Mouse (Mus musculus) intestine, embryonic 14.5 days (tissue): ENCODE results near the gene Abhd17a. TPM values are rescaled to one million over a fixed set of nuclear protein-coding genes. Genes with fewer than 3 reads are reported as not detected.

Source experiments
- ATAC-seq: fragments of 200-750 bp; cut with Nextera tagmentation; replicated peaks from 2 replicates; pipeline ENCODE4 v1.8.0; 2017; ENCODE audit warnings: low read depth, moderate number of reproducible peaks, moderate TSS enrichment, moderate library complexity; ENCODE audit not compliant: low FRiP score, low TSS enrichment
- DNase-seq: peaks from one replicate; pipeline ENCODE4 v3.0.0-alpha.2; 2018; ENCODE audit warnings: low spot score
- H3K27ac ChIP-seq: fragments of 300-500 bp; sonication (generic); 2 replicates; pipeline ENCODE4 v1.5.1; 2014; ENCODE audit warnings: low read depth, mild to moderate bottlenecking, control low read depth
- H3K27me3 ChIP-seq: fragments of 300-500 bp; sonication (generic); replicated peaks from 2 replicates; pipeline ENCODE4 v1.6.1; 2014; ENCODE audit warnings: low read length, control low read depth; ENCODE audit not compliant: control insufficient read depth, insufficient read depth
- H3K36me3 ChIP-seq: fragments of 300-500 bp; sonication (generic); 2 replicates; pipeline ENCODE4 v1.6.1; 2014; ENCODE audit warnings: low read length, control low read depth; ENCODE audit not compliant: control insufficient read depth, insufficient read depth
- H3K4me1 ChIP-seq: fragments of 300-500 bp; sonication (generic); replicated peaks from 2 replicates; pipeline ENCODE4 v1.6.1; 2014; ENCODE audit warnings: low read length, control low read depth, mixed read lengths; ENCODE audit not compliant: control insufficient read depth, insufficient read depth
- H3K4me2 ChIP-seq: fragments of 300-500 bp; sonication (generic); 2 replicates; pipeline ENCODE4 v1.6.1; 2014; ENCODE audit warnings: low read length
- H3K4me3 ChIP-seq: fragments of 300-500 bp; sonication (generic); 2 replicates; pipeline ENCODE4 v1.5.1; 2014; ENCODE audit warnings: low read depth, low read length, control low read depth, mixed read lengths
- H3K9ac ChIP-seq: fragments of 300-500 bp; sonication (generic); 2 replicates; pipeline ENCODE4 v1.6.1; 2014; ENCODE audit warnings: mild to moderate bottlenecking, low read length
- H3K9me3 ChIP-seq: fragments of 300-500 bp; sonication (generic); 2 replicates; pipeline ENCODE4 v1.6.1; 2016; ENCODE audit warnings: low read length, control low read depth; ENCODE audit not compliant: control insufficient read depth
- WGBS: fragments of 180-500 bp; shearing (Covaris S2); extraction: QIAGEN DNeasy Blood & Tissue Kit; methylation state at CpG from one replicate; pipeline ENCODE4 v1.1.7; 2014; 5-methylcytosine and 5-hydroxymethylcytosine counted together
- polyA plus RNA-seq: library from polyadenylated mRNA; unstranded; fragments of >200 nt; fragmentation: Nextera tagmentation; extraction: Ambion mirVana; gene quantifications from 2 replicates; pipeline ENCODE4 v1.2.1, GENCODE M21; 2014

Abhd17a gene
- 99.4 and 114 TPM in 2 replicates for polyA plus RNA-seq

DNA sequence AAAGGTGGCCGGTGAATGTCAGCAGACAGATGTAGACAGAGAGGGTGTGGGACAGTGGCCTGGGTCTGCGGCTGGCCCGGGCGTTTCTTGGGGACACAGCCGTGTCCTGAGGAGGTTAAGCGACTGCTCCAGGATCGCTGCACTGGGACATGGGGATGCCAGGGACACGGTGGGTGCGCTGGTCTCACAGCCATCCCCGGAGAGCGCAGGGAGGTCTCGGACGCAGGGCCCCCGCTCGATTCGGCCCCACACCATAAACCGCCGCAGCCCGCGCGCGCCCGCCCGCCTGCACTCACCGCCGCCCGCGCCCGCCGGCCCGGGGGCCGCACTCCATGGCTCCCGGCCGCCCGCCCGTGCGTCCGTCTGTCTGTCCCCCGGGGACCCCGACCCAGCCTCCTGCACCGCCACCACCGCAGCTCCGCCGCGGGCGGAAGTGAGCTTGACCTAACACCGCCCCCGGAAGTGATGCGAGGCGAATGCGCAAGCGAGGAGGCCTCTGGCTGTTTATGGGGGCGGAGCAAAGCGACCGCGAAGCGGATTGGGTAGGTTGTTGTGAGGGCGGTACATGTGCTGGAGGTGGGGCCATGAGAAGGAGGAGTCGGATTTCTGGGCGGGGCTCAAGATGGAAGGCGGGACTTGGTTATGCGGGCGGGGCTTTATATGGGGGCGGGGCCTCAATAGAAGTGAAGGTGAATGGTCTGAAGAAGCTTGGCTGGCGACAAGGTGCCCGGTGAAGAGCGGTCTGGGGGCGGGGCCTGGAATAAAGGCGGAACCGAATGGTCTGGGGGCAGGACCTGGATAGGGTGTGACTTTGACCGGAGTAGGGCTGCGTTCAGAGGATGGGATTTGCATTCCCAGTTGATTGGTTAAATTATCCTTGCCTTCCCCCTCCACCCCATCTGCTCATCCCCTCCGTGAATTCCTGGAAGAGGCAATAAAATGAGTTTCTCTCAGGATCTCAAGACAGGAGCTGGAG is at the start of gene Abhd17a:
Abhd17a (minus strand) TSS at position 463 of the 976 bp plus-strand sequence.
- peak; percentile 96 for DNase-seq
- WGBS: under 1% methylated on average over 64 of the region's 73 CpGs
- no peaks in the 10 kb centered on the region for H3K9me3 ChIP-seq
- no peaks in the 10 kb centered on the region for H3K27me3 ChIP-seq
- peak within 1 kb of the TSS; percentile 89 for H3K9ac ChIP-seq
- peaks cover 24% of the 10 kb centered on the region for H3K4me1 ChIP-seq
- peak; percentile 97 for ATAC-seq
- peaks cover 16% of the 10 kb centered on the region for H3K36me3 ChIP-seq
- H3K4me3 ChIP-seq: peak within 1 kb of the TSS; percentile 94
- 0 out of 2 replicates have a peak within 1 kb of the TSS, but pooled peaks have one; percentile 11 for H3K27ac ChIP-seq
- peak within 1 kb of the TSS; percentile 99 for H3K4me2 ChIP-seq

DNA sequence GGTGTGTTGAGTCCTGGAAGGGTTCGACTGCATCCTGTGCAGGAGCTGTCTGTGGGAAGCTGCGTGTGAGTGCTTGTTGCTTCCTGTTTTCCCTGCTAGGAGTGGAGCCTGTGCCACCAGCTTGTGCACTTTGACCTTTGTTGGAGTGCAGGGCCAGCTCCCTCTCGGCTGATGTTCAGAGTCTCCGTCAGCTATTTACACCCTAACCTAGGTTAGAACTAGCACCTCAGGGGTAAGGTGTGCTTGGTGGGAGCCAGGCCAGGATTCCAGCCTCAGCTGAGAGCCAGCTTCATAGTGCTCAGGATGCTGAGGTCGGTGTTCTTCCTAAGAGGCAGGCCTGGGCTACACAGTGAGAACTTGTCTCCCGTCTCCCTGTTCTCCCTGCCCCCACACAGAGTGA is 45.2 kb upstream of the Abhd17a start:
- Histone ChIP-seq H3K4me3 (no peak overlapping the region), H3K27ac (no peak overlapping the region), H3K9ac (no peak overlapping the region), H3K36me3 (peaks cover 76% of the 10 kb centered on the region), H3K4me2 (no peak overlapping the region), H3K27me3 (no peaks in the 10 kb centered on the region), H3K9me3 (no peaks in the 10 kb centered on the region), H3K4me1 (no peaks in the 10 kb centered on the region)
- 73% methylated on average over 6 of the region's 6 CpGs for WGBS
- ATAC-seq: no peak
- DNase-seq: no peak

DNA sequence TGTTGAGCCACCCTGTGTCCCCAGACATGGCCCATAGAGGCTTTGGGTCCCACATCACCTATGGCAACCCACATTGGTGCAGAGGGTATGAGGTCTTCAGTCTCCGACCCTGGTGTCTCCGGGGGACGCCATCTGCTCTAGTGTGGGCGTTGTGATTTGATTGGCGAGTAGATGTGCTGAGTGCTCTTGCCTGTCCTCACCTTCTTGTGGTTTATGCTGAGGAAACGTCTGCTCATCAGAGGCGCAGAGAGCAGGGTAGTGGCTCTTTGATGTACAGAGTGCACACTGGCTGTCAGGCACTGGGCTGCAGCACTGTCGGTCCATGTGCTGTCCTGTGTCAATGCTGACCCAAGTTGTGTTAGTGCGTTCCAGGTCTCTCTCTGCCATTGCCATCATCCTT is 38.8 kb upstream of the Abhd17a start:
- Histone ChIP-seq H3K27me3 (no peaks in the 10 kb centered on the region), H3K4me2 (no peak overlapping the region), H3K4me1 (peaks cover 17% of the 10 kb centered on the region), H3K9me3 (no peaks in the 10 kb centered on the region), H3K36me3 (peaks cover 16% of the 10 kb centered on the region; the same call in 1 of the 2 replicates), H3K9ac (no peak overlapping the region), H3K4me3 (no peak overlapping the region), H3K27ac (no peak overlapping the region)
- DNase-seq (no peak), ATAC-seq (no peak)
- 84% methylated on average over 9 of the region's 9 CpGs for WGBS

DNA sequence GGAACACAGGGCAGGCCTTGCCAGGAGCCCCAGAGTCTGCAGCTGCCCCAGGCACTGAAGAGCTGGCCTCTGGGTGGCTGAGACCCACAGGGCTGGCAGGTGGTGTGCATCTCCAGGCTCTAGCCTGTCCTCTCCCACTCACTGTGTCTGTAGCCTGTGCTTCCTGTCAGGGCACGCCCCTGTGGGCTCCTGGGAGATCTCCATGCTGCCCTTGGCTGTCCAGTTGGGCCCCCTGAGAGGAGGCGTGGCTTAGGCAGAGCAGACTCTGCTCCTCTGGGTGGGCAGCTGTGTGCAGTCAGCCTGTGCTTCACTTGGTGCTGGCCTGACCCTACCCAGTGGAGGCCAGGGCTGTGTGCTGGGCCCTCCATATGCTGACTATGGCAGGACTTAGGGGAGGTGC is 37.5 kb upstream of the Abhd17a start:
- no peaks in the 10 kb centered on the region for H3K9me3 ChIP-seq
- H3K4me3 ChIP-seq: no peak overlapping the region
- DNase-seq: no peak
- no peak overlapping the region for H3K4me2 ChIP-seq
- WGBS: 16% methylated on average over 2 of the region's 2 CpGs
- peak overlapping the region; percentile 47; the same call in 1 of the 2 replicates for H3K27ac ChIP-seq
- ATAC-seq: peak; percentile 47
- H3K9ac ChIP-seq: no peak overlapping the region
- H3K27me3 ChIP-seq: no peaks in the 10 kb centered on the region
- peaks cover 19% of the 10 kb centered on the region for H3K4me1 ChIP-seq
- H3K36me3 ChIP-seq: 0 out of 2 replicates have a peak, but pooled peaks cover 14% of the 10 kb centered on the region

DNA sequence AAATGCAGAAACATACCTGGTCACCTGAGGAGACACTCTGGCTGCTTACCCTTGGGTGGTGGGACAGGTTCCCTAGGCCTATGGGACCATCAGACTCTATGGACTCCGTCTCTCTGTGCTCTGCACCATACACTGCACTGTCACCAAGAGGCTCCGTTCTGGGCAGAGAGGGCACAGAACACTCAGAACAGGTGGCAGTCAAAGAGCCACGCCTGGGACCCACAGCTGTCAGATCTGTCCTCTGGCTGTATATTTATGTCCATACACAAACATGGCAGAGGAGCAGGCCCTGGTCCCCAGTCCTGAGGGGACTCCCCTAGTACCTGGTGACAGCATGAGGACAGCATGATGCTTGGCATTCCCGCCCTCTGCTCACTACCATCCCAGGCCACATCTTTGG is 35.6 kb upstream of the Abhd17a start:
- ATAC-seq (no peak), DNase-seq (no peak)
- no peak overlapping the region for H3K27ac ChIP-seq
- WGBS: 89% methylated on average over 4 of the region's 4 CpGs
- no peaks in the 10 kb centered on the region for H3K9me3 ChIP-seq
- H3K4me2 ChIP-seq: no peak overlapping the region
- no peak overlapping the region for H3K4me3 ChIP-seq
- H3K36me3 ChIP-seq: 0 out of 2 replicates have a peak, but pooled peaks cover 5% of the 10 kb centered on the region
- peaks cover 23% of the 10 kb centered on the region for H3K4me1 ChIP-seq
- H3K9ac ChIP-seq: no peak overlapping the region
- H3K27me3 ChIP-seq: no peaks in the 10 kb centered on the region

DNA sequence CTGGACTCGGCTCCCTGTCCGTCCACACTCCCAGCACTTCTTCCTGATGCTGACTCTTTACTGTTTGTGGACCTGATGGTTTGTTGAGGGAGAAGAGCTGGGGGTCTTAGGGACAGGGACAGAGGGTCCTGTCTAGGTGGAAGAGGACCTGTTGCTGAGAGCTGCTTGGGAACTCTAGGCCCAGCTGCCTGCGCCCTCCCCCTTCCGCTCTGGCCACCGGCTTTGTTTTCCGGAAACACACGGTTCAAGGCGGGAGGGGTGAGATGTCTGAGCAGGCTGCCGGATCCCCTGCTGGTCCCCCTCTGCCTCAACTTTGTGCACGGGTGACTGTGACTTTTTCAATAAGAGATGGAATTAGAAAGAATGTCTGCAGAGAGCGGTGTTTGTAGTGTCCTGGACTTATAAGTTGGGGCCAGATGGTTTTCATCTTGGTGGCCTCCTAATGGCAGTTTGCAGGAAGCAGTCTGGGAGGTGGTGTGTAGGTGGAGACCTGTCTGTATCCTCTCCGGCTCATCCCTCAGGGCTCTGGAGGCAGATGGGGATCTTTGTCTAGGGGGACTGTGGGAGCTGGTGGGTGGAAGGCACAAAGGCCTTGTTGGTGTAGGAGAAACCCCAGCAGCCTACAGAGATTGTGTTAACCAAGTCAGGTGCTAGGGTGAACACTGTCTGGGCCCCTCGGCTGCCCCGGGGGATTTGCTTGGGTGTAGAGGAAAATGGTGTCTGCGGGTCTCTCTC is 33.5 kb upstream of the Abhd17a start:
- 11% methylated on average over 15 of the region's 15 CpGs for WGBS
- Histone ChIP-seq H3K27me3 (no peaks in the 10 kb centered on the region), H3K9me3 (no peaks in the 10 kb centered on the region), H3K4me2 (peak overlapping the region; percentile 98), H3K4me3 (peak overlapping the region; percentile 82), H3K36me3 (no peaks in the 10 kb centered on the region), H3K4me1 (peaks cover 23% of the 10 kb centered on the region), H3K27ac (peak overlapping the region; percentile 95), H3K9ac (peak overlapping the region; percentile 78)
- ATAC-seq (no peak), DNase-seq (peak; percentile 78)

DNA sequence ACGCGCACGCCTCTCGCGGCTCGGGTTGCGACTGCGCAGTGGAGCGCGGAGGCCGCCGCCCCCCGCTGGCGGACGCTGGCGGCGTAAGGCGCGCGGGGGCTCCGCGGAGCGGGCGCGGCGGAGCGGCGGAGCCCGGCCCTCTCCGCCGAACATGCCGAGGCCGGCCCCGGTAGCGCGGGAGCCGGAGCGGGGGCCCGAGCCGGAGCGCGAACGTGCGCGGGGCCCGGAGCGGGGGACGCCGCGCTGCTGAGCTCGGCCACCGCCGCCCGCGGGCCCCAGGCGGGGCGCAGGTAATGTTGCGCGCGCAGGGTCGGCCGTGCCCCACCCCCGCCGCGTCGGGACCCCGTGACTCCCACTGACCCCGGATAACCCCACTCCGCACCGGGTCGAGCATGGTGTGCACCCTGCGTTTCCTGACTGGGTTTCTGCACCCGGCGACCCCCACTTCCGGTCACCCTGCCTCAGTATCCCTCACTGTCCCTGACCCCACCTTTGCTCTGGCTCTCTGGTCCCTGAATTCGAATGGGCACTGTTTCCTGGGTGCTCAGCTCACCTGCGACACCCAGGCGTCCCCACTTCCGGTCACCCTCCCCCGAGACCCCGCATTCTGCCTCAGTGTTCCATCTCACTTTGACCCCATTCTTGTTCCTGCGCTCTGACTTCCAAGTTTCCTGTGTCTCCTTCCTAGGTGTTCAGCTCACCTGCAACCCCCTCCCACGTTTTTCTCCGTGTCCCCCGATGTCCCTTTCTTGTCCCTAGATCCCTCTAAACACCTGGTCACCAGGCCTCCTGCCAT is 32.7 kb upstream of the Abhd17a start, which contains the start of gene Csnk1g2:
Csnk1g2 (plus strand) TSS at position 178 of the 796 bp plus-strand sequence.
- H3K4me1 ChIP-seq: peaks cover 22% of the 10 kb centered on the region
- under 1% methylated on average over 85 of the region's 85 CpGs for WGBS

More for the DNA sequence above, 32.7 kb upstream of the Abhd17a start, which contains the start of gene Csnk1g2:
- ATAC-seq (peak; percentile 29), DNase-seq (no peak)
- Histone ChIP-seq H3K9me3 (no peaks in the 10 kb centered on the region), H3K4me3 (peak within 1 kb of the TSS; percentile 82), H3K9ac (peak within 1 kb of the TSS; percentile 78), H3K4me2 (peak within 1 kb of the TSS; percentile 98), H3K27ac (peak within 1 kb of the TSS; percentile 95), H3K36me3 (no peaks in the 10 kb centered on the region), H3K27me3 (no peaks in the 10 kb centered on the region)
